Mouse (Mus musculus): ENCODE data around the gene Fibcd1.
A peak's percentile ranks its signal among the peaks of the same experiment; 100 is the strongest.

The Fibcd1 gene

GRCm38 (mm10) chr2:31845896-31846691 lies at the start of gene Fibcd1:
Gene Fibcd1 (minus strand): TSS chr2:31846005.
- DNase-seq, result no peak

- no peak for DNase-seq
Observed at GRCm38 (mm10) chr2:31894221-31894870, 48.5 kb upstream of the Fibcd1 start.

DNA sequence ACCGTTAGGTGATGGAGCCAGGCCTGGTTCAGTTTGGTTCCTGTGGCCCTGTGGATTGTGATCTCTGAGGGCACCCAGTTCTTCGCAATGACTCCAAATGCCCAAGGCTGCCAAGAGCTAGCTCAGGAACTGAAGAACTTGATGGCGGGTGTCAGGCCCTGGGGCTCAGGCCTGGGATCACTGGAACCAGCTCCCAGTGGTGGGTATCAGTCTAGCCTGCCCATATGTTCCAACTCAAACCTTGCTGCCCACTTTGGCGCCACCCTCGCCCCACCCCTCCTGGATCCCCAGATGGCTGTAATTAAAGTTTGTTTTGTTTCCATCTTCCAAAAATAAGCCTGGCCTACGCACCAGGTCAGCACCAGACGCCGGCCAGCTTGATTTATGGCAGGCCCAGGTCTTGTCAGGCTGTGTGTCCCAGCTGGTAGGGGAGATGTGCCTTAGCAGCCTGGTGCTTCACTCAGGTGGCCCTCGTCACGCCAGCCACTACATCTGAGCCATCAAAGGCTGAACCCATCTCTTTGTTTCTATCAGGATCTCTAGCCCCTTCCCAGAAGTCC lies 47.4 kb upstream of the Fibcd1 start:
- no peak for DNase-seq

DNA sequence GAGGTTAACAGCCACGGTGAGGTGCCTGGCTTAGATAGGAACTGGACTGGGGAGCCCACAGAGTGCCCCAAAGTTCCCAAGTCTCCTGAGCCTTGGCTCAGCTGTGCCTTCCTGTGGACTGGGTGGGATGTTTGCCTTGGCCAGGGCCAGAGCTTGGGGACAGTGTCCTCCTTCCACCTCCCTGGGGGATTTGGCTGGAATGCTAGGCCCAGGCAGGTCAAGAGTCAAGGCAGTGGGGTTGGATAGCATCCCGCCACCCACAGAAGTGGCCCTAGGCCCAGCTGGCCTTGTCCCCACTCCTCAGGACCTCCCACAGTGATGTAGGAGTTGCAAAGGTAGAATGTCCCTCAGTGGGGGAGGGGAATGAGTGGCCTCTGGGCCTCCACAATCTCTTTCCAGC lies 45.4 kb upstream of the Fibcd1 start:
- DNase-seq, result peak; percentile 94

GRCm38 (mm10) chr2:31888871-31889270 lies 43.1 kb upstream of the Fibcd1 start:
- DNase-seq, result no peak

- DNase-seq, result no peak
Observed at GRCm38 (mm10) chr2:31887030-31887429, 41.2 kb upstream of the Fibcd1 start, which contains the start of gene Lamc3. Gene Lamc3 (plus strand): TSS chr2:31887291.

DNA sequence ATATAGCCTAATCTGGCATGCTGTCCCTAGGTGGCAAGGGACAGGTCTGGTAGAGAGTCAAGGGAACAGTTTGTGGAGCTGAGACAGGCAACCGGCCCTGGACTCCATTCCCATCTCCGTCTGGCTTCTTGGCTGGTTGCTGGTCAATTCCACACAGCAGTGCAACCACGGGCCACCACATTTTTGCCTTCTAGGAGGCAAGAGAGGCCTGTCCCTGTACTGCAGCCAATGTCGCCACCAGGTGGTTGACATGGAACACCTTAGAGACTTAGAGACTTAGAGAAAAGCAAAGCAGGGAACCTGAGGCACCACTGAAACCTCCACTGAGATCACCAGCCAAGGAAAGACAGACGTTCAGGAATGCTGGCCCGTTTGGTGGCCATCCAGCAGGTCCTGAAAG lies 39.0 kb upstream of the Fibcd1 start:
- no peak for DNase-seq

GRCm38 (mm10) chr2:31883061-31883460 lies 37.3 kb upstream of the Fibcd1 start:
- no peak for DNase-seq

DNA sequence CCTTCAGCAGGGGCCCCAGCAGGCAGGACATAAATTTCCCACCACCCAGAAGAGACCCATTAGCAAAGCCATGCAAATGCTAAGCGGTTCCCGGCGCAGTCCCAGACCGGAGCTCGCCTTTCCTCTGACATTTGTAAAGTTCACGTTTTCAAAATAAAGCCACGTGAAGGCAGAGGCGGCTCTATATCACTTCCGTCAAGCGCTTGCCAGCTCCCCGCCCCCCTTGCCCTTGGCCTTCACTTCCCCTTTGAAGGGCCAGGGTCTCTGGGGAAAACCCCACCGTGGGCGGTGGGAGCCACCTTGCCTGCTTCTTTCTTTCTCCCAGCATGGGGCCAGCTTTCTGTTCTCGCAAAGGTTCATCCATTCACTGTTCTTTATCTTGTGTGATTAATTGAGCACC lies 35.1 kb upstream of the Fibcd1 start:
- no peak for DNase-seq

- no peak for DNase-seq
Observed at GRCm38 (mm10) chr2:31878610-31879009, 32.8 kb upstream of the Fibcd1 start.

GRCm38 (mm10) chr2:31876446-31876845 lies 30.6 kb upstream of the Fibcd1 start:
- DNase-seq, result no peak

DNA sequence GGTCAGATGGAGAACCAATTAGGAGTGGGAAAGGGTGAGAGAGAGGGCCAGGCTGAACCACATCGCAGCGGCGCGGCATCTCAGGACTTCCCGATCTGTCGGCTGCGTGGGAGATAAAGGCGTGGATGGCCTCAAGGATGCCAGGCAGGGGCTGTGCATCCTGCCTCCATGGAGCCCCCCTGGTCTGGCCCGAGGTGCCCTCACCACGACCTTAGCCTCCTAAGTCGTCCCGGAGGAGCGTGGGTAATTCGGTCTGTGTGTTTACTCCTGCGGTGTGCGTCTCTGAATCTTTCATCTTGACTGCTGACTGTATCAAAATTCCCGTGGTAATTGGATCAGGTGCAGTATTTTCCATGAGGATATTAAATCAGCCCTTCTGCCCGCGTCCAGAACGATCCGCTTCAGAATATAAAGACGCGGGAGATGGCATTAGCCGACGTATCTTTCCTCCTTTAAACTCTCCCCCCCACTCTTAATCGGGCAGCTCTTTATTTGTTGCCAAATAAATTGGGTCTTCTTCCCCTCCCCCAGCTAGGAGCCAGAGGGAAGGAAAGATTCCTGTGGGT lies 28.6 kb upstream of the Fibcd1 start:
- DNase-seq, result no peak

GRCm38 (mm10) chr2:31870683-31871082 lies 24.9 kb upstream of the Fibcd1 start:
- no peak for DNase-seq

- no peak for DNase-seq
Observed at GRCm38 (mm10) chr2:31869692-31870091, 23.9 kb upstream of the Fibcd1 start.

DNA sequence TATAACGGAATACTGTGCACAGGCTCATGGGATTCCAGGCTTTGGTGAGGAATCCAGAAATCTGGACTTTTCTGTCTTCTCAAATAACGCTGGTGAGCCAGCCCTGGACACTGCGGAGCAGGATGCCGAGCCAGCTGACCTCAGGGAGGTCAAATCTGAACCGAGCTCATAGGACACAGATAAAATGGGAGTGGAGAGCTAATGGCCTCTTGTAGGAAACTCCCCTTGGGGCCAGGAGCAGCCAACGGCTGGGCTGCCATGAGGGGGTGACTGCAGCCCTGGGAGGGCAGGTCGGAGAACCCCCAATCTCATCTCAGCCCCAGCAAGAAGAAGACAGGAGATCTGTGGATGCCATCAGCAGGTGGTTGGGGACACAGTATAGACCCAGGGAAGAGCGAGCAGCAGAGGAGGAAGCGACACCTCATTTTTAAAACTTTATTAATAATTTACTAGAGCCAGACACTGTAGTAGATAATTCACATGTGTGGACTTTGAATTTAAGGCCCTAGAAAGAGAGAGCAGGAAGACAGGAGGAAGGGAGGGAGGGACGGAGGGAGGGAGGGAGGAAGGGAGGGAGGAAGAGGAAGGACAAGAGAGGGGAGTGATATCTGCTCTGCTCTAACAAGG lies 22.8 kb upstream of the Fibcd1 start:
- peak; percentile 92 for DNase-seq

GRCm38 (mm10) chr2:31867773-31868537 lies 22.1 kb upstream of the Fibcd1 start:
- no peak for DNase-seq

DNA sequence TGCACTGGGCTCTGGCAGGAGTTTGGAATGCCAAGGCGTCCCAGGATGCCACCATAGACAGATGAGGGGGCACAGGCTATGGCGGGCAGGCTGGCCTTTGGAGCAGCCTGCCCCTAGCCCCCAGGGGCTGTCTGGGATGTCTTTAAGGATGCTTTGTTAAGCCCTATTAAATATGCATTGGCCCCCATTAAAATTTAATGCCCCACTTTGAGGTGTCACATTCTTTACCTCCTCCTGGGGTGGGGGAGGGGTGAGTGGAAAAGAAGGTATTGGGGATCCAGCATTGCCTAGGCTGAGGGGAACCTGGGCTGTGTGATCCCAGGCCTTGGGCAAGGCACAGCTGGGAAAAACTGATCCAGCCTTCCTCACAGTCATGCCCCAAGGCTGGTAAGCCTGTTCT lies 20.0 kb upstream of the Fibcd1 start:
- DNase-seq, result no peak

DNA sequence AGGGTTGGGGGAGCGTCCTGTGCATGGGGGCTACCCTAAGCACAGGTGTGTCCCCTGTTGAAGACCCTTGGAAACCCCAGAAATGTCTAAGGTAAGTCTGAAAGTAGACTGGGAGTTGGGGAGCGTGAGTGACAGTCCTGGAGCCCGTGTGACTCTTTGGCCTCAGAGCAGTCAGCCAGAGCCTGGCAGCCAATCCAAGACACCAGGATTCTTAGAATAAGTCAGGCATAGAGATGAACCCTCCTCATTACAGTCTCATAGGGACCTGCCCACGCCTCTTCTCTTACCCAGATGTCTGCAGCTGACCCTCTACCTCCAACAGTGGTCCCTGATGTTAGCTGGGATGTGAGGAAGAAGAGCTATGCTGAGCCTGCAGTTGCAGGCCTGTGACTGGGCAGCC lies 19.5 kb upstream of the Fibcd1 start:
- no peak for DNase-seq

DNA sequence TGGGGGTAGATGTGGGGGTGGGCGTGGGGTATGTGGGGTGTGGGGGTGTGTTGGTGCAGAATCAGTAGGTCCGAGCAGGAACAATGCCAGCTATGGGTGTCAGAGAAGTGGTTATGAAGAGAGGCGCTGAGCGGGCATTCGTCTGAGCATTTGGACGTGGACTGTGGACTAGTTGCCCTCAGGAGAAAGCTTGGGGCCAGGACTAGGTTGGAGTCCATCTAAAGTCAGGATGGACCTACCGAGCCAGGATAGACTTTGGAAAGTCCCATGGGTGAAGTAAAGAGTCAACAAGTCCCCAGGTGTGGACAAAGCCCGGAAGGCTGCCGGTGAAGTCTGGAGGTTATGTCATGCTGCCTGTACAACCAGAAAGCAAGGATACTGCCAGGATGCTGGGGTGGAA lies 19.1 kb upstream of the Fibcd1 start:
- DNase-seq, result no peak

DNA sequence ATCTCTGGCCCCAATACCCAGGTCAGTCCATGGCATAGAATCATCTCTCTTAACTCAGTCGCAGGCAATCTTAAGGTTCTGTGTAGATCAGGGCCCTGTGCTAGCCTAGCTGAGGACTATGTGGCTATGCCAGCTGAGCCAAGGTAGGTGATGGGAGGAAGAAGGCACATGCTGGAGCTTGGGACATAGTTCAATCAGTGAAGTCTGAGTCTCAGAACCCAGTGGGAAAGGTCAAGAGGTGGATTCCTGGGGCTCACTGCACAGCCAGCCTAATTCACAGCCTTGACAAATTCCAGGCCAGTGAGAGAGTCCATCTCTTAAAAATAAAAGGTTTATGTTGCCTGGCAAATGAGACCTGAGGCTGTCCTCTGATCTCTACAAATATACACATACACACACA lies 18.0 kb upstream of the Fibcd1 start:
- DNase-seq, result no peak

GRCm38 (mm10) chr2:31862919-31863318 lies 17.1 kb upstream of the Fibcd1 start:
- no peak for DNase-seq

DNA sequence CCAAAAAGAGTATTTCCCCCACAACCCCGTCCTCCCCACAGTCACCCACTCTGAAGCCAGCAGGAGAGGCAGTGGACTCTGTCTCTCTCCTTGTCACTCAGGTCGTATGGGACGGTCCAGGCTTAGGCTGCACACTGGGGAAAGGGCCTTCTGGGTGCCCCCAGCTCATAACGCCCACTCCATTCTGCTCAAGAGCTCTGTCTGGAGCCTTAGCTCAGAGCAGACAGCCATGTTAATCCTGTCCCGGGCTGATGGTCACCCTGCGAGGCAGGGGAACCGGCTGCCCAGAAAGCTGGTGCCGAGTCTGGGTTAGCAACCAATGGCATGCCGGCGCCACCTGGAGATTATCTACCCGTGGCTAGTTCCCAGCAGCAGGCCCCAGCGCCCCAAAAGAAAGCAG lies 12.7 kb upstream of the Fibcd1 start:
- DNase-seq, result no peak

DNA sequence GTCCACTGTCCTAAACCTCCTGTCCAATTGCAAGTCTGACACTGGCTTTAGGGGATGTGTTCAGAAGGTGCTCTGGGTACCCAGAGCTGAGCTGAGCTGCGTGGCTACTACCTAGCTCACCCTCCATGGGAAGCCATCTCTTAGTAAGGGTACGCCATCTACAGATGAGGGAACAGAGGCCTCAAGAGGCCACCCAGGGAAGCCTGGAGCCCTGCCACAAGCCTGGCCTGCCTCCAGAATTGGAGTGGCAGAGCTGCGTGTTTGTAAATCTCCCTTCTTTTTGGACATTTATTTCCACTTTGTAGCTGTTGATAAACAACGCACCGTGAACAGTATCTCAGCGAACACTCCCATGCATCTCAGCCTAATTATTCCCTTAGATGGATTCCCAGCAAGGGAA lies 11.4 kb upstream of the Fibcd1 start:
- DNase-seq, result no peak

Measured in heart, adult 11 months (tissue).